Mouse (Mus musculus): ENCODE data around the gene Tmem135. TPM values are rescaled to one million over a fixed set of nuclear protein-coding genes. Genes with fewer than 3 reads are reported as not detected.

The Tmem135 gene
- polyA plus RNA-seq, 1 experiment, result 30.9 TPM

GRCm38 (mm10) chr7:89269826-89270225, 134.2 kb downstream of the Tmem135 start:
- Histone ChIP-seq H3K4me1 (ENCODE audit: control insufficient read depth, insufficient read depth, low read length) (peaks cover 6% of the 10 kb centered on the region), H3K27ac (ENCODE audit: insufficient read depth, low read length) (no peak overlapping the region), H3K4me3 (ENCODE audit: insufficient read depth, low read length) (no peak overlapping the region)
- TF ChIP-seq CTCF (IDR thresholded peaks at IDR 0.05; ENCODE audit: extremely low read depth, insufficient read depth, low read length) (no peak), POLR2A (IDR thresholded peaks at IDR 0.05; ENCODE audit: extremely low read depth, insufficient read depth, low read length) (no peak)

GRCm38 (mm10) chr7:89267542-89267941, 136.5 kb downstream of the Tmem135 start:
- TF ChIP-seq POLR2A (IDR thresholded peaks at IDR 0.05; ENCODE audit: extremely low read depth, insufficient read depth, low read length) (no peak), CTCF (IDR thresholded peaks at IDR 0.05; ENCODE audit: extremely low read depth, insufficient read depth, low read length) (no peak)
- peaks cover 6% of the 10 kb centered on the region for H3K4me1 ChIP-seq (ENCODE audit: control insufficient read depth, insufficient read depth, low read length)
- H3K27ac ChIP-seq (ENCODE audit: insufficient read depth, low read length), result no peak overlapping the region
- H3K4me3 ChIP-seq (ENCODE audit: insufficient read depth, low read length), result no peak overlapping the region

- TF ChIP-seq POLR2A (IDR thresholded peaks at IDR 0.05; ENCODE audit: extremely low read depth, insufficient read depth, low read length), result no peak
- TF ChIP-seq CTCF (IDR thresholded peaks at IDR 0.05; ENCODE audit: extremely low read depth, insufficient read depth, low read length), result no peak
- Histone ChIP-seq H3K27ac (ENCODE audit: insufficient read depth, low read length) (no peak overlapping the region), H3K4me3 (ENCODE audit: insufficient read depth, low read length) (no peak overlapping the region), H3K4me1 (ENCODE audit: control insufficient read depth, insufficient read depth, low read length) (peaks cover 6% of the 10 kb centered on the region)
These were observed 137.8 kb downstream of the Tmem135 start for GRCm38 (mm10) chr7:89266017-89266760.

GRCm38 (mm10) chr7:89260966-89261365, 143.1 kb downstream of the Tmem135 start:
- Histone ChIP-seq H3K4me1 (ENCODE audit: control insufficient read depth, insufficient read depth, low read length) (peaks cover 2% of the 10 kb centered on the region; the same call in 1 of the 2 replicates), H3K27ac (ENCODE audit: insufficient read depth, low read length) (no peak overlapping the region), H3K4me3 (ENCODE audit: insufficient read depth, low read length) (no peak overlapping the region)
- no peak for TF ChIP-seq CTCF (IDR thresholded peaks at IDR 0.05; ENCODE audit: extremely low read depth, insufficient read depth, low read length)
- TF ChIP-seq POLR2A (IDR thresholded peaks at IDR 0.05; ENCODE audit: extremely low read depth, insufficient read depth, low read length), result no peak

GRCm38 (mm10) chr7:89258832-89259231, 145.2 kb downstream of the Tmem135 start:
- TF ChIP-seq POLR2A (IDR thresholded peaks at IDR 0.05; ENCODE audit: extremely low read depth, insufficient read depth, low read length), result no peak
- no peak for TF ChIP-seq CTCF (IDR thresholded peaks at IDR 0.05; ENCODE audit: extremely low read depth, insufficient read depth, low read length)
- H3K27ac ChIP-seq (ENCODE audit: insufficient read depth, low read length), result no peak overlapping the region
- no peaks in the 10 kb centered on the region for H3K4me1 ChIP-seq (ENCODE audit: control insufficient read depth, insufficient read depth, low read length)
- no peak overlapping the region for H3K4me3 ChIP-seq (ENCODE audit: insufficient read depth, low read length)

- Histone ChIP-seq H3K4me3 (ENCODE audit: insufficient read depth, low read length) (no peak overlapping the region), H3K4me1 (ENCODE audit: control insufficient read depth, insufficient read depth, low read length) (no peaks in the 10 kb centered on the region), H3K27ac (ENCODE audit: insufficient read depth, low read length) (no peak overlapping the region)
- TF ChIP-seq POLR2A (IDR thresholded peaks at IDR 0.05; ENCODE audit: extremely low read depth, insufficient read depth, low read length), result no peak
- no peak for TF ChIP-seq CTCF (IDR thresholded peaks at IDR 0.05; ENCODE audit: extremely low read depth, insufficient read depth, low read length)
These were observed 146.0 kb downstream of the Tmem135 start for GRCm38 (mm10) chr7:89257871-89258502.

GRCm38 (mm10) chr7:89253772-89254171, 150.2 kb downstream of the Tmem135 start:
- H3K27ac ChIP-seq (ENCODE audit: insufficient read depth, low read length), result no peak overlapping the region
- H3K4me3 ChIP-seq (ENCODE audit: insufficient read depth, low read length), result no peak overlapping the region
- H3K4me1 ChIP-seq (ENCODE audit: control insufficient read depth, insufficient read depth, low read length), result no peaks in the 10 kb centered on the region; the same call in 1 of the 2 replicates
- TF ChIP-seq CTCF (IDR thresholded peaks at IDR 0.05; ENCODE audit: extremely low read depth, insufficient read depth, low read length), result no peak
- TF ChIP-seq POLR2A (IDR thresholded peaks at IDR 0.05; ENCODE audit: extremely low read depth, insufficient read depth, low read length), result no peak

GRCm38 (mm10) chr7:89253317-89253716, 150.7 kb downstream of the Tmem135 start:
- no peak overlapping the region for H3K4me3 ChIP-seq (ENCODE audit: insufficient read depth, low read length)
- H3K27ac ChIP-seq (ENCODE audit: insufficient read depth, low read length), result no peak overlapping the region
- H3K4me1 ChIP-seq (ENCODE audit: control insufficient read depth, insufficient read depth, low read length), result no peaks in the 10 kb centered on the region; the same call in 1 of the 2 replicates
- TF ChIP-seq CTCF (IDR thresholded peaks at IDR 0.05; ENCODE audit: extremely low read depth, insufficient read depth, low read length) (no peak), POLR2A (IDR thresholded peaks at IDR 0.05; ENCODE audit: extremely low read depth, insufficient read depth, low read length) (no peak)

GRCm38 (mm10) chr7:89251880-89252453, 152.1 kb downstream of the Tmem135 start:
- H3K4me1 ChIP-seq (ENCODE audit: control insufficient read depth, insufficient read depth, low read length), result peaks cover 4% of the 10 kb centered on the region
- no peak overlapping the region for H3K4me3 ChIP-seq (ENCODE audit: insufficient read depth, low read length)
- no peak overlapping the region for H3K27ac ChIP-seq (ENCODE audit: insufficient read depth, low read length)
- TF ChIP-seq POLR2A (IDR thresholded peaks at IDR 0.05; ENCODE audit: extremely low read depth, insufficient read depth, low read length) (no peak), CTCF (IDR thresholded peaks at IDR 0.05; ENCODE audit: extremely low read depth, insufficient read depth, low read length) (no peak)
